ENCODE assay signal across 8 mouse cellular contexts in the genomic region with DNA sequence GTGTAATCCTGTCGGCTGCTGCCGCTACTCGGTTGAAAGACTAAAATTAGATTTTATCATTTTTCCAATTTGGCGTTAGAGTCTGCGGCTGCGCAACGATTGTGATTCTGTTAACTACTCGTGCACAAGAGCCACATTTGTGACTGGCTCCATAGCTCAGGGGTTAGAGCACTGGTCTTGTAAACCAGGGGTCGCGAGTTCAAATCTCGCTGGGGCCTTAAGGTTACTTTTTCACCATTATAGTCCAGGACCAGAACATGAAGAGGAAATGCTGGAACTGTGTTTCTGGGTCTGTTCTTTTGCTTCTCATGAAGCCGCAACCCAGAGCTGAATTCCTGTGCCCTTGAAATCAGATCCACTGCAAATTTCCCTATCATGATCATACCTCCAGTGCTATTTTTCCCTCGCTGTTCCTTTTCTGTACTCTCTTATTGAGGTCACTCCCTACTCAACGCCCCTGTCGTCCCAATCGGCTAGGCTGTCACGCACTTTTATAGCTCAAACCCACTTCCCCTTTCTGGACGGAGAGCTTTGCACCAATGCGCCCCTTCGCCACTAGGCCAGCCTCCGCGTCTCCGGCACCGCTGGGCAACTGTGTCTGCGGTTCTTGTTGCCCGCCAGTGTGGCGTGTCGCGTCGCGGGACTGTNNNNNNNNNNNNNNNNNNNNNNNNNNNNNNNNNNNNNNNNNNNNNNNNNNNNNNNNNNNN. TPM values are rescaled to one million over a fixed set of nuclear protein-coding genes. Genes with fewer than 3 reads are reported as not detected.
DNase-seq lines count a peak whose midpoint lies in the region; ATAC-seq and TF ChIP-seq lines count a peak whose summit lies in the region.

No protein-coding gene starts in this region.

- no peak overlapping the region; the same call in 1 of the 2 replicates for H3K9ac ChIP-seq in lung, postnatal 0 days (replicated peaks; ENCODE audit: low read depth)

- H3K36me3 ChIP-seq in hindbrain, embryonic 10.5 days = no peaks in the 10 kb centered on the region
- no peaks in the 10 kb centered on the region for H3K36me3 ChIP-seq in lung, postnatal 0 days (ENCODE audit: insufficient read depth, low read length)

- peak; percentile 28 for ATAC-seq in frontal cortex, adult (ENCODE audit: low TSS enrichment)
- peak; percentile 33 for ATAC-seq in lung, postnatal 0 days

- H3K27ac ChIP-seq in hindbrain, embryonic 10.5 days = no peak overlapping the region; the same call in 1 of the 2 replicates
- no peak overlapping the region for H3K27ac ChIP-seq in lung, postnatal 0 days (ENCODE audit: low read length)

- peaks cover 39% of the 10 kb centered on the region for H3K4me1 ChIP-seq in hindbrain, embryonic 10.5 days (replicated peaks)
- peaks cover 5% of the 10 kb centered on the region; the same call in 1 of the 2 replicates for H3K4me1 ChIP-seq in lung, postnatal 0 days (ENCODE audit: insufficient read depth, low read depth, low read length)

- WGBS in hindbrain, embryonic 10.5 days = under 1% methylated on average over 31 of the region's 31 CpGs
- under 1% methylated on average over 31 of the region's 31 CpGs for WGBS in lung, postnatal 0 days

- TF ChIP-seq CTCF in lung, postnatal 0 days (IDR thresholded peaks at IDR 0.05) = peak; percentile 49

- H3K4me3 ChIP-seq in hindbrain, embryonic 10.5 days = peak overlapping the region; percentile 71
- peak overlapping the region; percentile 48 for H3K4me3 ChIP-seq in lung, postnatal 0 days (ENCODE audit: low read depth, low read length)

- DNase-seq in MN1 (ENCODE audit: low spot score) = peak; percentile 94
- DNase-seq in cerebellum, adult 8-10 months = peak; percentile 94
- DNase-seq in hindbrain, embryonic 10.5 days (ENCODE audit: low spot score) = peak; percentile 85
- peak; percentile 90 to 93 for DNase-seq in layer of hippocampus, postnatal 10 days (ENCODE audit: low spot score in 2 of 2)
- DNase-seq in lung, postnatal 0 days (ENCODE audit: low spot score) = peak; percentile 78
- peak; percentile 83 for DNase-seq in ovary, postnatal 10 days (ENCODE audit: low spot score)
- DNase-seq in thymus, postnatal 10 days (ENCODE audit: low spot score in 2 of 2) = peak; percentile 78 to 85

- H3K9me3 ChIP-seq in hindbrain, embryonic 10.5 days = no peaks in the 10 kb centered on the region; the same call in 1 of the 2 replicates
- H3K9me3 ChIP-seq in lung, postnatal 0 days (ENCODE audit: low read length) = no peaks in the 10 kb centered on the region

- TF ChIP-seq EP300 in lung, postnatal 0 days (IDR thresholded peaks at IDR 0.05) = no peak

- H3K27me3 ChIP-seq in hindbrain, embryonic 10.5 days (ENCODE audit: insufficient read depth, poor library complexity, severe bottlenecking) = peaks cover 19% of the 10 kb centered on the region
- H3K27me3 ChIP-seq in lung, postnatal 0 days (replicated peaks; ENCODE audit: insufficient read depth, low read length) = no peaks in the 10 kb centered on the region

- H3K4me2 ChIP-seq in lung, postnatal 0 days (replicated peaks; ENCODE audit: low read depth, low read length) = peak overlapping the region; percentile 59

RNA-seq across cellular contexts. Expression of a gene that starts 17.9 kb away (rescaled TPM):
- polyA plus RNA-seq in hindbrain, embryonic 10.5 days (2016; fragmentation: Nextera tagmentation; extraction: Ambion mirVana) = 1.8 and 2.4 TPM in 2 replicates
- total RNA-seq in layer of hippocampus, postnatal 10 days (2021) = 1 to 10 TPM; 3.3 TPM
- 20.2 and 26.4 TPM in 2 replicates for polyA plus RNA-seq in lung, postnatal 0 days (2015; fragmentation: Nextera tagmentation; extraction: Ambion mirVana)

RNA-seq across cellular contexts. Expression of a gene that starts 27.2 kb away (rescaled TPM):
- 3.5 and 4.7 TPM in 2 replicates for polyA plus RNA-seq in hindbrain, embryonic 10.5 days (2016; fragmentation: Nextera tagmentation; extraction: Ambion mirVana)
- 1 to 10 TPM in 1 of 2 experiments, under 1 TPM in 1; 0.98 to 1.4 TPM for total RNA-seq in layer of hippocampus, postnatal 10 days (2021)
- polyA plus RNA-seq in lung, postnatal 0 days (2015; fragmentation: Nextera tagmentation; extraction: Ambion mirVana) = 4.4 and 5.5 TPM in 2 replicates

RNA-seq across cellular contexts. Expression of a gene that starts 27.7 kb away (rescaled TPM):
- polyA plus RNA-seq in hindbrain, embryonic 10.5 days (2016; fragmentation: Nextera tagmentation; extraction: Ambion mirVana) = 0.26 and 0.30 TPM in 2 replicates
- total RNA-seq in layer of hippocampus, postnatal 10 days (2021) = 1 to 10 TPM; 4.9 to 5.6 TPM
- 1.2 and 1.6 TPM in 2 replicates for polyA plus RNA-seq in lung, postnatal 0 days (2015; fragmentation: Nextera tagmentation; extraction: Ambion mirVana)

RNA-seq across cellular contexts. Expression of a gene that starts 36.5 kb away (rescaled TPM):
- polyA plus RNA-seq in hindbrain, embryonic 10.5 days (2016; fragmentation: Nextera tagmentation; extraction: Ambion mirVana) = 4.5 and 5.1 TPM in 2 replicates
- total RNA-seq in layer of hippocampus, postnatal 10 days (2021) = 10 to 100 TPM; 44.1 to 58.1 TPM
- 4.3 and 5.1 TPM in 2 replicates for polyA plus RNA-seq in lung, postnatal 0 days (2015; fragmentation: Nextera tagmentation; extraction: Ambion mirVana)

RNA-seq across cellular contexts. Expression of a gene that starts 48.4 kb away (rescaled TPM):
- 0.12 TPM in 1 of 2 replicates, not detected in the other for polyA plus RNA-seq in hindbrain, embryonic 10.5 days (2016; fragmentation: Nextera tagmentation; extraction: Ambion mirVana)
- total RNA-seq in layer of hippocampus, postnatal 10 days (2021) = under 1 TPM; 0.33 to 0.39 TPM
- 0.37 and 0.57 TPM in 2 replicates for polyA plus RNA-seq in lung, postnatal 0 days (2015; fragmentation: Nextera tagmentation; extraction: Ambion mirVana)
